Mouse (Mus musculus) left cerebral cortex, adult 18-20 months (tissue): ENCODE data around the gene Trpv3. TPM values are rescaled to one million over a fixed set of nuclear protein-coding genes. Genes with fewer than 3 reads are reported as not detected.

Experiments
- DNase-seq, 2 experiments: peaks; one replicate each; pipeline ENCODE4 v3.0.0; 2021 to 2022; ENCODE audit warnings: low spot score in 2 of 2, mixed read lengths in 1 of 2
- long read RNA-seq, 2 experiments: library from polyadenylated mRNA; stranded (forward); transcript quantifications; one replicate each; pipeline ENCODE4 v2.0.0; 2021
- total RNA-seq, 2 experiments: library from RNA; stranded (reverse); gene quantifications; 2 replicates each; pipeline ENCODE4 v1.2.3; 2021

Trpv3 gene
- total RNA-seq: under 1 TPM; 0.30 to 0.44 TPM
- long read RNA-seq, experiment 1, partial matches to known transcripts: 1 of 1 reads
- long read RNA-seq, experiment 1, other reads (novel, unspliced or antisense): 0 of 1 reads
- long read RNA-seq, experiment 2: 0 reads

GRCm38 (mm10) chr11:73267267-73267666 is at the start of gene Trpv3:
Trpv3 (plus strand) TSS chr11:73267388.
- DNase-seq: no peak

- no peak for DNase-seq
These were observed 47.5 kb upstream of the Trpv3 start for GRCm38 (mm10) chr11:73219671-73220070.

GRCm38 (mm10) chr11:73220651-73221050 is 46.5 kb upstream of the Trpv3 start:
- DNase-seq: no peak

GRCm38 (mm10) chr11:73222846-73223245 is 44.3 kb upstream of the Trpv3 start:
- no peak for DNase-seq

- DNase-seq: no peak
These were observed 43.2 kb upstream of the Trpv3 start for GRCm38 (mm10) chr11:73223966-73224365.

GRCm38 (mm10) chr11:73225856-73226255 is 41.3 kb upstream of the Trpv3 start:
- DNase-seq: no peak

- no peak for DNase-seq
These were observed 38.3 kb upstream of the Trpv3 start for GRCm38 (mm10) chr11:73228881-73229280.

GRCm38 (mm10) chr11:73230081-73230480 is 37.1 kb upstream of the Trpv3 start:
- DNase-seq: no peak

- DNase-seq: no peak
These were observed 34.7 kb upstream of the Trpv3 start for GRCm38 (mm10) chr11:73232513-73232912.

- no peak for DNase-seq
These were observed 33.2 kb upstream of the Trpv3 start, which contains the start of gene Trpv1 for GRCm38 (mm10) chr11:73233992-73234391. Trpv1 (plus strand) TSS chr11:73234292.

GRCm38 (mm10) chr11:73235990-73236701 is 31.0 kb upstream of the Trpv3 start:
- no peak for DNase-seq

- no peak for DNase-seq
These were observed 30.5 kb upstream of the Trpv3 start for GRCm38 (mm10) chr11:73236731-73237130.

- no peak for DNase-seq
These were observed 25.0 kb upstream of the Trpv3 start for GRCm38 (mm10) chr11:73242199-73242598.

- DNase-seq: no peak
These were observed 24.4 kb upstream of the Trpv3 start for GRCm38 (mm10) chr11:73242777-73243176.

GRCm38 (mm10) chr11:73257362-73257945 is 9.7 kb upstream of the Trpv3 start:
- DNase-seq: no peak

GRCm38 (mm10) chr11:73258664-73259063 is 8.5 kb upstream of the Trpv3 start:
- DNase-seq: no peak

- no peak for DNase-seq
These were observed 6.7 kb upstream of the Trpv3 start for GRCm38 (mm10) chr11:73260457-73260856.

GRCm38 (mm10) chr11:73261385-73261784 is 5.8 kb upstream of the Trpv3 start:
- no peak for DNase-seq

- no peak for DNase-seq
These were observed 7.6 kb downstream of the Trpv3 start for GRCm38 (mm10) chr11:73274821-73275220.

GRCm38 (mm10) chr11:73280710-73281109 is 13.5 kb downstream of the Trpv3 start:
- DNase-seq: no peak

- peak; percentile 65 to 75 for DNase-seq
These were observed 14.4 kb downstream of the Trpv3 start for GRCm38 (mm10) chr11:73281528-73282027.

- no peak for DNase-seq
These were observed 16.2 kb downstream of the Trpv3 start for GRCm38 (mm10) chr11:73283369-73283768.
